Mouse (Mus musculus) testis, adult 2 months (tissue): ENCODE data around the gene Smco1.

ENCODE experiments used
- CTCF ChIP-seq: fragments of 200-500 bp; IDR thresholded peaks from 2 replicates; pipeline ENCODE4 v1.5.1; 2012; ENCODE audit warnings: low read depth, mild to moderate bottlenecking, inconsistent platforms, low read length, moderate library complexity; ENCODE audit not compliant: control insufficient read depth, insufficient read depth, insufficient replicate concordance
- POLR2A ChIP-seq: fragments of 200-500 bp; IDR thresholded peaks from 2 replicates; pipeline ENCODE4 v1.6.1; 2012; ENCODE audit warnings: low read depth, mild to moderate bottlenecking, inconsistent platforms, low read length, moderate library complexity; ENCODE audit not compliant: control insufficient read depth

DNA sequence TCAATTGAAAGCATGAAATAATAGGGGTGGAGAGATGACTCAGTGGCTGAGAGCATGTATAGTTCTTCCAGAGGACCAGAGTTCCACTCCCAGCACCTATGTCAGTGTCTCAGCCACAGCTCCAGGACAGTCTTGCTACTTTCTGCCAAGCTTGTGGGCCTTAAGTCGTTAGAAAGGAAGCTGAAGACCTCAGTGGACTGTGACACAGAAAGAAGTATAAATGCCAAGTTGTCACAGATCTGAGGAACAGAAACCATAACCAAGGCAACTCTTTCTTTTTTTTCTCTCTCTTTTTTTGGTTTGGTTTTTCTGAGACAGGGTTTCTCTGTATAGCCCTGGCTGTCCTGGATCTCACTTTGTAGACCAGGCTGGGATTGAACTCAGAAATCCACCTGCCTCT is 4.6 kb downstream of the Smco1 start:
- no peak for TF ChIP-seq POLR2A
- TF ChIP-seq CTCF, result no peak
